Mouse (Mus musculus) G1E-ER4 (cell line): Measurements from ENCODE around the gene Arhgap21. TPM values are rescaled to one million over a fixed set of nuclear protein-coding genes. Genes with fewer than 3 reads are reported as not detected.

Experiments used
- GATA1 ChIP-seq: IDR thresholded peaks from one replicate; pipeline ENCODE4 v1.8.0; 2012; ENCODE audit warnings: low read length, inconsistent platforms
- polyA plus RNA-seq: library from polyadenylated mRNA; stranded (reverse); fragments of >175 nt; gene quantifications from 2 replicates; pipeline ENCODE4 v1.2.3, GENCODE M21; 2012

Arhgap21 gene
- polyA plus RNA-seq, 1 experiment, result 30.6 TPM

DNA sequence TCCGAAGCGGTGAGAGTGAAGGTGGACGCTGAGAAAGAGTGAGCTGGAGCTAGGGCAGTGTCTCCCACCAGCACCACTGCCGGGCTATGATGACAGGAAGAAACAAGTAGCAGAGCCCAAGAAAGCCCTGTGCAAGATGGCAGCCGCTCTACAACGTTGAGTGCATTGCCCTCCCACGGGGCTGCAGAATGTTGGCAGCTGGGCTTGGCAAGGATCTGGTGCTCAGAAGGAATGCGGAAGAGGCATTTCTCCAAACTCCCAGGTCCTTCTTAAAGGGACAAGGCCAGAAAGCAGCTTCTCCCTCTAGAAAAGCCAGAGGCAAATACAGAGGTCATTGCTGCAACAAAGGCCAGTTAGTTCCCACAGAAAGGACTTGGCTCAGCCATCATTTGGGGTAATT, 157.2 kb downstream of the Arhgap21 start:
- TF ChIP-seq GATA1, result no peak

GRCm38 (mm10) chr2:20801236-20801890, 167.3 kb downstream of the Arhgap21 start:
- no peak for TF ChIP-seq GATA1

Other genes starting within 250 kb of the Arhgap21 start
- gene Enkur, start 236.5 kb upstream of the Arhgap21 start, polyA plus RNA-seq, result not detected in 2 replicates
- gene Thnsl1, start 236.8 kb upstream of the Arhgap21 start, polyA plus RNA-seq, result 0.38 and 1.2 TPM in 2 replicates